ENCODE assay signal across 30 mouse cellular contexts in genomic region chr3:132819408-132819807, GRCm38 (mm10).
A peak's percentile ranks its signal among the peaks of the same experiment; 100 is the strongest.
DNase-seq lines count a peak whose midpoint lies in the region; ATAC-seq and TF ChIP-seq lines count a peak whose summit lies in the region.
"Had no signal": no experiment of that assay in that cellular context is flagged by ENCODE, and none has a peak within 500 bp of the region (broad histone marks: within the 10 kb centered on the region; RNA-seq: fewer than 3 reads in every experiment).

No protein-coding gene starts in this region.

- H3K4me2 ChIP-seq in heart, embryonic 12.5 days = no peak overlapping the region
- H3K4me2 ChIP-seq in liver, embryonic 14.5 days (ENCODE audit: low read depth) = no peak overlapping the region
- H3K4me2 ChIP-seq: hindbrain, embryonic 15.5 days; kidney, embryonic 15.5 days; limb, embryonic 12.5 days; midbrain, embryonic 12.5 days had no signal

- TF ChIP-seq CTCF in G1E (IDR thresholded peaks at IDR 0.05; ENCODE audit: low read depth, low read length) = no peak
- no peak for TF ChIP-seq CTCF in liver, embryonic 14.5 days (IDR thresholded peaks at IDR 0.05; ENCODE audit: low read depth)

- no peaks in the 10 kb centered on the region for H3K9me3 ChIP-seq in heart, embryonic 12.5 days (replicated peaks)
- H3K9me3 ChIP-seq in G1E (replicated peaks) = no peaks in the 10 kb centered on the region
- H3K9me3 ChIP-seq in liver, embryonic 14.5 days (ENCODE audit: control insufficient read depth, low read length) = no peaks in the 10 kb centered on the region
- H3K9me3 ChIP-seq: heart, embryonic 10.5 days; hindbrain, embryonic 15.5 days; kidney, embryonic 15.5 days; limb, embryonic 12.5 days; midbrain, embryonic 12.5 days had no signal

- H3K9ac ChIP-seq in heart, embryonic 12.5 days = no peak overlapping the region
- H3K9ac ChIP-seq in liver, embryonic 14.5 days (replicated peaks) = no peak overlapping the region
- H3K9ac ChIP-seq: forebrain, postnatal 0 days; hindbrain, embryonic 15.5 days; kidney, embryonic 15.5 days; limb, embryonic 12.5 days; midbrain, embryonic 12.5 days had no signal

- H3K27ac ChIP-seq in heart, embryonic 12.5 days (ENCODE audit: poor library complexity, severe bottlenecking) = no peak overlapping the region
- no peak overlapping the region for H3K27ac ChIP-seq in liver, embryonic 14.5 days
- H3K27ac ChIP-seq: heart, embryonic 10.5 days; hindbrain, embryonic 15.5 days; kidney, embryonic 15.5 days; layer of hippocampus, adult 2 months; left cerebral cortex, adult 2 months; limb, embryonic 12.5 days; midbrain, embryonic 12.5 days had no signal

- H3K36me3 ChIP-seq in heart, embryonic 12.5 days = no peaks in the 10 kb centered on the region
- H3K36me3 ChIP-seq in G1E (replicated peaks) = no peaks in the 10 kb centered on the region
- H3K36me3 ChIP-seq in liver, embryonic 14.5 days (replicated peaks; ENCODE audit: control insufficient read depth, insufficient read depth, low read depth) = no peaks in the 10 kb centered on the region
- H3K36me3 ChIP-seq: heart, embryonic 10.5 days; hindbrain, embryonic 15.5 days; midbrain, embryonic 12.5 days had no signal

- DNase-seq in heart, postnatal 4 days = no peak
- DNase-seq in G1E (ENCODE audit: low spot score) = no peak
- DNase-seq in c-Kit-positive CD71-positive TER-119-negative erythroid progenitor cells, embryonic 14.5 days (ENCODE audit: low read depth) = peak; percentile 51
- DNase-seq in liver, embryonic 14.5 days (ENCODE audit: low read depth in 3 of 3, low spot score in 3 of 3) = peak; percentile 20 to 28 (median 23)
- no peak for DNase-seq in right cerebral cortex, adult 18-20 months
- no peak for DNase-seq in cerebellum, postnatal 4 days (ENCODE audit: low spot score in 2 of 2)
- DNase-seq: adrenal gland, adult 2 months; adrenal gland, postnatal 36 days; cerebellum, adult 9-10 months; forebrain, postnatal 0 days; gastrocnemius, postnatal 10 days; kidney, adult 18-20 months; kidney, postnatal 25 days; lung, adult 18-20 months; lung, postnatal 4 days; right cerebral cortex, postnatal 14 days; thymus, adult 2 months; thymus, postnatal 36 days had no signal

- H3K4me1 ChIP-seq in heart, embryonic 12.5 days (replicated peaks) = peaks cover 14% of the 10 kb centered on the region
- H3K4me1 ChIP-seq in G1E (ENCODE audit: insufficient read depth, low read depth, low read length) = peaks cover 46% of the 10 kb centered on the region
- H3K4me1 ChIP-seq in liver, embryonic 14.5 days (replicated peaks; ENCODE audit: control insufficient read depth in 2 of 2, insufficient read depth in 2 of 2, low read length in 1 of 2) = peaks cover 17 to 23% of the 10 kb centered on the region in 2 experiments
- H3K4me1 ChIP-seq: hindbrain, embryonic 15.5 days; kidney, embryonic 15.5 days; limb, embryonic 12.5 days; midbrain, embryonic 12.5 days had no signal

- peak; percentile 51 for TF ChIP-seq EP300 in liver, embryonic 14.5 days (IDR thresholded peaks at IDR 0.05; ENCODE audit: low read depth)

- WGBS in heart, embryonic 12.5 days = 47% methylated on average over 2 of the region's 2 CpGs
- WGBS in liver, embryonic 14.5 days (ENCODE audit: insufficient replicate concordance) = 22% methylated on average over 2 of the region's 2 CpGs

- H3K27me3 ChIP-seq in heart, embryonic 12.5 days (replicated peaks) = no peaks in the 10 kb centered on the region
- no peaks in the 10 kb centered on the region for H3K27me3 ChIP-seq in G1E (ENCODE audit: insufficient read depth, low read length)
- H3K27me3 ChIP-seq in liver, embryonic 14.5 days (ENCODE audit: control insufficient read depth, insufficient read depth, low read length) = no peaks in the 10 kb centered on the region
- H3K27me3 ChIP-seq: hindbrain, embryonic 15.5 days; kidney, embryonic 15.5 days; limb, embryonic 12.5 days; midbrain, embryonic 12.5 days had no signal

- ATAC-seq in heart, embryonic 12.5 days (ENCODE audit: insufficient number of reproducible peaks, low FRiP score) = peak; percentile 81
- peak; percentile 64 for ATAC-seq in G1E (ENCODE audit: extremely low read depth, insufficient number of reproducible peaks, low FRiP score, poor library complexity, severe bottlenecking)
- peak; percentile 83 for ATAC-seq in liver, embryonic 14.5 days (ENCODE audit: insufficient read depth)
- ATAC-seq in granulocyte monocyte progenitor cell, adult 5-6 weeks (replicated peaks; ENCODE audit: poor library complexity, severe bottlenecking) = no peak
- ATAC-seq: activated CD4-positive, CD25-positive, alpha-beta regulatory T cell, adult 4 months; forebrain, postnatal 0 days; lung, postnatal 0 days had no signal

- H3K4me3 ChIP-seq in heart, embryonic 12.5 days = no peak overlapping the region
- H3K4me3 ChIP-seq in G1E (ENCODE audit: low read depth, low read length) = no peak overlapping the region
- H3K4me3 ChIP-seq in liver, embryonic 14.5 days (ENCODE audit: insufficient read depth in 1 of 2, low read depth in 2 of 2, low read length in 2 of 2) = no peak overlapping the region
- H3K4me3 ChIP-seq: erythroblast, embryonic 14.5 days; heart, embryonic 10.5 days; hindbrain, embryonic 15.5 days; kidney, embryonic 15.5 days; layer of hippocampus, adult 2 months; left cerebral cortex, adult 2 months; limb, embryonic 12.5 days; midbrain, embryonic 12.5 days had no signal

Comparison
In these comparisons a context has a peak if more than half of its experiments do, and no peak if none do; other contexts are left out.
1. DNase-seq: peak in c-Kit-positive CD71-positive TER-119-negative erythroid progenitor cells, embryonic 14.5 days (single experiment) and liver, embryonic 14.5 days (3 of 3); none in heart, postnatal 4 days (single experiment), G1E (single experiment), right cerebral cortex, adult 18-20 months (single experiment) and cerebellum, postnatal 4 days (0 of 2).